Mouse (Mus musculus) C2C12 (cell line): ENCODE results near the gene Tpsb2.

Experiments
- CTCF ChIP-seq: IDR thresholded peaks from one replicate; pipeline ENCODE4 v1.5.1; 2011; ENCODE audit not compliant: control insufficient read depth, insufficient read depth, insufficient read length
- FOSL1 ChIP-seq: IDR thresholded peaks from one replicate; pipeline ENCODE4 v1.8.0; 2011; ENCODE audit warnings: mild to moderate bottlenecking, low read length; ENCODE audit not compliant: poor library complexity, insufficient read depth, severe bottlenecking
- MAX ChIP-seq: IDR thresholded peaks from one replicate; pipeline ENCODE4 v1.6.1; 2011; ENCODE audit warnings: mild to moderate bottlenecking, control low read depth
- MYOD1 ChIP-seq: IDR thresholded peaks from one replicate; pipeline ENCODE4 v1.6.1; 2011; ENCODE audit warnings: low read depth; ENCODE audit not compliant: control insufficient read depth, insufficient read length
- MYOG ChIP-seq: IDR thresholded peaks from one replicate; pipeline ENCODE4 v1.6.1; 2011; ENCODE audit not compliant: control insufficient read depth, insufficient read length; ENCODE audit errors: extremely low read depth
- USF1 ChIP-seq: IDR thresholded peaks from one replicate; pipeline ENCODE4 v1.6.1; 2011; ENCODE audit warnings: low read depth, mild to moderate bottlenecking, control low read depth, moderate library complexity

- no peak for TF ChIP-seq USF1
- TF ChIP-seq CTCF, result no peak
- TF ChIP-seq MAX, result no peak
- TF ChIP-seq MYOG, result no peak
- no peak for TF ChIP-seq MYOD1
- no peak for TF ChIP-seq FOSL1
Measured at GRCm38 (mm10) chr17:25414917-25415316, 48.8 kb downstream of the Tpsb2 start.
